Mouse (Mus musculus) brain, embryonic 18.5 days (tissue): Measurements from ENCODE around the gene Edil3.
"Not testable (repeated sequence)": the region's sequence is repeated elsewhere in the genome, so short reads cannot be mapped to it uniquely, and the experiment has no call there.

Experiments
- DNase-seq: peaks from one replicate; pipeline ENCODE4 v3.0.0-alpha.2; 2012; ENCODE audit warnings: low read depth, low spot score

The Edil3 gene

DNA sequence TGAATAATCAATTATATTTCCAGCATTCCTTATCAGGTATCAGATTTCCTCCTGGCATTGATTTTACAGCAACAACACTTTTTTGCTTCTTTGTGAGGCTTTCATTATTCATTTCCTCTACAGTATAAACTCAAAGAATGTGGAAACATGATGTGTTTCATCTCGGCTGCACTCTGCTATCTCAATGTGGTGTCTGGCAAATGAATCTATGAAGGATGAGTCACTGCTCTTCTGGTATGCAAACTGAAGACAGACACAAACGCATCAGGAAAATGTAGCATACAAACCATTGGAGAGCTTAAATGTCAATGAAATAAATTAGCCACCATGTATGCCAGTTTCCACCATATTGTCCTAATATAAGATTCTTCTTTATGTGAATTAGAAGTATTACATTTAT lies 117.3 kb downstream of the Edil3 start:
- no peak for DNase-seq

DNA sequence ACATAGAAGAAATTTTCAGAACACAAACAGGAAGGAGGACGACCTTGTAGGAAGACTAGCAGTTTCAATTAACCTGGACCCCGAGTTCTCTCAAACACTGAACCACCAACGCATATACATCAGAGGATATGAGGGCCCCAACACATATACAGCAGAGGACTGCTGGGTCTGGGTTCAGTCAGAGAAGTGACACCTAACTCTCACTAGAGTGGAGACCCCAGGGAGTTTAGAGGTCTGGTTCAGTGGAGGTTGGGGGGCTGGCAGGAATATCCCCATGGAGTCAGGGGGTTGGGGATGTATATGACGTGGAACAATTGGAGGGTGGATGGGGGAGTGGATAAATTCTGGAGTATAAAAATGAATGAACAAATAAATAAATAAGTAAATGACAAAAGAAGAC lies 151.1 kb downstream of the Edil3 start:
- DNase-seq: no peak

DNA sequence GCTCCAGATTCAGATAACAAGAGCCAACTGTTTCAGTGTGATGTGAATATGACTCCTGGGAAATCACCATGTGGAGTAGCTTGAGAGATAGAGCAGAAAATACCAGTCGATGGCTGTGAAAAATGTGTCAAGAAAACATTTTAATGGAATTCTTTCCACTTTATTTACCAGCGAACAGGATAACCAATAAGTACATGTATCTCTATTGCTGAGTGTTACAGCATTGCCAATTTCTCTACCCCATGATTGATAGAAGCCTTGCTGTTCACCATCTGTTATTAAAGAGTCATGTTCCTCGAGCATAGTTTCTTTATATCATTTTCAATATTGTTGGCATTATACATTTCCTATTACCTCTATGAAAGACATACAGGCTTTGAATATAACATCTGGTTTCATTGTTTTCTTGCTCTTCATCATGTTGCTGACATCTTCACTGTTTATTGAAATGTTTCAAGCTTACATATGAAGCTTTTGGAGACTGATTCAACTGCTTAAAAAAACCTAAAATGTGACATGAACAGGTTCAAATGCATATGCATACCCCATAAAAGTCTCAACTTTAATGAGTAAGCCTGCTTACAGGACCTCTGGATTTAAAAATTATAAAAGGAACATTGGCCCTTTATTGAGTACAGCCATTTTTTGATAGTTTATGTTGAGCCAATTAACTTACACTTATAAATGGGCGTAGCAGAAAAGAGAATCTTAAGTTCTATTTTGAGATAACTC lies 186.6 kb downstream of the Edil3 start:
- DNase-seq: no peak

DNA sequence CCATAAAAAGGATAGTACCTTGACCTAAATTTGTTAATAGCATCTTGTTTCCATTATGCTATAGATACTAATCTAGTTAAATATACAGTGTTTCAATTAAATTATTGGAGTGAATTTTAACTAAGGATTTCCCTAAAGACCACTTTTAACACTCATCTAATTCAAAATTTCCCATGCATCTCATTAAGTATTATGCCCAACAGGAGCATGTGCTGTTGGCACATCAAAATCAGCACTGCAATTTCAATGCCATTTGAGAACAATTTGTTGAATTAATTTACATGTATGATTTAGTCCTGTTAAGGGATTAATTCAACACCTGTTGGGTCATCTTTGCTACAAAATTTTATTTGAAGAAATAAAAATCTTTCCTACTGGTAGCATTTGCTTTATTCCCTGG lies 191.2 kb downstream of the Edil3 start:
- no peak for DNase-seq

DNA sequence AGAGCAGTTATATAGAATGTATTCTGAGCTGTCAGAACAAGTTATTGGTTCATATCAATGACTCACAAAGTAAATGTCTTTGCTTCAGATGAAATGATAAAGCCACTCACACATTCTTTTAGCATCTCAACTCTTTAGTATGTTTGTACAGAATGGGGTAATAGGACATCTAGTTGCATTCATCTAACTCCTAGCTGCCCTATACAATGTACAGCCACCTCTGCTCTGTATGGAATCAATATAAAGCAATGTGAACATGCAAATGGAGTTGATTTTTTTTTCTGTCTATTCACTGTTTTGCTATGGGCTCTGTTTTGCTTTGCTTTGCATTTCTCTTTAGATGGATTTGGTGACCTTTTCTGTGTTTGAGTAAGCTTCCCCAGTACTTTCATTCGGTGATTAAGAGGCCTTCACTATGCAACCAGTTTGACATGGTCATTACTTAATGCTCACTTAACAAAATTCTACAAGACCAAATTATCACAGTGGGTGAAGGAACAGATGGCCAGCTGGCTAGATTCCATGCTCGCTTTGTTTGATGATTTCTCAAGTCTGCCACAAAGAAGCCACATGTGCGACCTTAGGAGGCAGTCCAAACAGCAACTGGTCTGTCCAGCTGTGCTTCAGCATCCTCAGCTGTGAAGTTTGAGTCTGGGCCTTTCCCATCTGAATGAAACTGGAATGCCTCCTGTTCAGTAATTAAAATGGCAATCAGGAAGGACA lies 208.7 kb downstream of the Edil3 start:
- no peak for DNase-seq

DNA sequence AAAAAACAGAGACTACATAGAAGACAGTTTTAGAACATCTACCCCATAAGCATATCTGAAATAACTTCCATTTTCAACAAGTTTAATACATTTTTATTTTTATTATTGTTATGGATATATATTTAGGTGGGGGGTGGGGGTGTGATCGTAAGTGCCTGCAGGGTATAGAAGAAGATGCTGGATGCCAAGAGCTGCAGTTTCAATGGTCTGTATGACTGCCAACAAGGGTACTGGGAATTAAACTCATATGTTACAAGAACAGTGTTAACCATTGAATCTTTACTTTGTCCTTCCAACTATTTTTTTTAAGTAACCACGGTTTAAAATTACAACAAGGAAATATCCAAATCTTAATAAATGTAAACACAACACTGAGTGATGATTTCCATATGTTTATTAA lies 214.4 kb downstream of the Edil3 start:
- no peak for DNase-seq

DNA sequence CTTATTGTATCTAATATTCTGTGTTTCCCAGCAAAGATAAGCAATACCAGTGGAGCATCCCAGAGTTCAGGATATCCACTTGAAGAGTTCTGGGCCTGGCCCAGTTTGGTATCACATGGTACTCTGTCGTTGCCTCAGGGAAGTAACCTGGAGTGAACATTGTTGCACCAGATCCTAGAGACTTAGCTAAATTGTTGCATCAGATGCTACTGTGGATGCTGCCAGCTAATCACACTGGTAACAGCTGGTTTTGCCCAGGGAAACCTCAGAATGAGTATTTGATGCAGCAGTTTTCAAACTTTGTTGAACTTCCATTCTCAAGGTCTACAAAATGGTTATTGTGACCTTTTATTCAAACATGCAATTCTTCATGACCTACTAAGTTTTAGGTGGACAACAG lies 220.2 kb downstream of the Edil3 start:
- no peak for DNase-seq

DNA sequence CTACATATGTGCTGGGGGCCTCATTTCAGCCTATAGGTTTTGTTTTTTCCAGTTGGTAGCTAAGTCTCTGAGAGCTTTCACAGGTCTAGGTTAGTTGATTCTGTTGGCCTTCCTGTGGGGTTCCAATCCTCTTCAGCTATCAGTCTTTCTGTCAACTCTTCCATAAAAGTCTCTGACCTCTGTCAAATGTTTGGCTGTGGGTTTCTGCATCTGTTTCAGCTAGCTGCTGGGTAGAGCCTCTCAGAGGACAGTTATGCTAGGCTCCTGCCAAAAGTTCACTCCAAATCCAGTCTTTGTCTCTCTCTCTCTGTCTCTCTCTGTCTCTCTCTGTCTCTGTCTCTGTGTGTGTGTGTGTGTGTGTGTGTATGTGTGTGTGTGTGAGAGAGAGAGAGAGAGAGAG lies 248.9 kb downstream of the Edil3 start:
- DNase-seq: not testable (repeated sequence)

DNA sequence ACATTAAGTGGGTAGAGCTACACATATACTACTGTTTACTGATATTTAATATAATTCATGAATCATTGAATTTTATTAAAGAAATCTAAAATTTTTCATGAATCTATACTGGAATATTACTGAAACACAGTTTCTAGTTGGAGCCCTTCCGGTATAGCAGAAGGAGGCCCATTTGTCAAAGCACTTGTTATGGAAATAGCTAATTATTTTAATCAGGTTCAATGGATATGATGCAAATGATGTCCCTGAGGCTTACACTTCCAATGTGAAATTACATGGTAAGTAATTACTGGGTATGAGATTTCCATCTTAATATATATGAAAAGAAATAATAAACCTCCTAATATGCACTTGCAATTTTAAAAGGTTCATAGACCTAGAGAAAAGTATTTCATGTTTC lies 254.9 kb downstream of the Edil3 start:
- DNase-seq: no peak

DNA sequence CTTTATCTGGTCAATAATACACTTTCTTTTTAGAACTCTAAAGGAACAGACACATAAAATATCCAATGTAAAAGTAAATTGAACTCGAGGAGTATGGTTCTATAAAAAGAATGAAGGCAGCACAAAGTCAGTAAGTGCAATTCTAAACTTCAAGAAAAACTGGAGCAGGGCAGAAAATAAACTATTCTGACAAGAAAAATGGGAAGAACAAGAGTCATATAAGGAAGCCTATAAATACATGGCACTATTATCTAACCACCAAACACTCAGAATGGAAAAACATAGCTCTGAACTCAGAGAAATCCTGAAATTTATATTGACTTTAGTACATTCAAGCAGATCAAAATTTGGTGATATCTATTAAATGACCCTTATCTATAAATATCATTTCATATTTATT lies 284.6 kb downstream of the Edil3 start:
- no peak for DNase-seq

DNA sequence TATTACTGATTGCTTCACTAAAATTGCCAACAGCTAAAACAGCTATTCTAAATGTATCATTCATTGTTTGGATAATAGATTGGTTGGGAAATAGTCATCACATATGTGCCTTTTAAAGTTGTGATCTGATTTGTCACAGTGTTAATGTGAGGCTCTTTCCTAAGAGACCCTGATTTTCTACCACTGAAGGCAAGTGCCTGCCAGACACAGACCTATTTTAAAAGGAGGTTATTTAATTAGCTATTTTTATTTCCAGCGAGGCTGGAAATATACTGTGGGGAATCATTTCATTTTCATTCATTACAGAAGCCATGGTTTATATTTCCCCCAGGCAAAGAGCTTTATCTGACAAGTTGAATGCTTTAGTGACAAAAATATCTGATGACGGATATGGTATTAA lies 296.3 kb downstream of the Edil3 start:
- no peak for DNase-seq

DNA sequence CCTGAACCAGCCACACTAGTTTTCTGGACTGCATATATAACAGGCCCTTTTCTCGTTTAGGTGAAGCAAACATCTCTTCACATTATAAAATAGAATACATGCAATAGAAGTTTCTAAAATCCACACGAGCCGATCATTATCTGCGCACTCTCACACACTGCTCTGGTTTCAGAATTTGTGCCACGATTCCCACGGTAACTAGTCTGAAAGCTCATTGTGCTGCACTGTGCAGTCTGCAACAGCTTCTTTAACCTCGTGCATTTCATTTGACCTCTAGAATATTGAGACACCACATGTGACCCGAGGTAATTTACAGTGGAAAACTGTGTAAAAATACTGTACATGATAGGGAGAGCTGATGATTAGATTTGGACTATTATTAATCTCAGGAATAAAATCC lies 298.5 kb downstream of the Edil3 start:
- DNase-seq: no peak

DNA sequence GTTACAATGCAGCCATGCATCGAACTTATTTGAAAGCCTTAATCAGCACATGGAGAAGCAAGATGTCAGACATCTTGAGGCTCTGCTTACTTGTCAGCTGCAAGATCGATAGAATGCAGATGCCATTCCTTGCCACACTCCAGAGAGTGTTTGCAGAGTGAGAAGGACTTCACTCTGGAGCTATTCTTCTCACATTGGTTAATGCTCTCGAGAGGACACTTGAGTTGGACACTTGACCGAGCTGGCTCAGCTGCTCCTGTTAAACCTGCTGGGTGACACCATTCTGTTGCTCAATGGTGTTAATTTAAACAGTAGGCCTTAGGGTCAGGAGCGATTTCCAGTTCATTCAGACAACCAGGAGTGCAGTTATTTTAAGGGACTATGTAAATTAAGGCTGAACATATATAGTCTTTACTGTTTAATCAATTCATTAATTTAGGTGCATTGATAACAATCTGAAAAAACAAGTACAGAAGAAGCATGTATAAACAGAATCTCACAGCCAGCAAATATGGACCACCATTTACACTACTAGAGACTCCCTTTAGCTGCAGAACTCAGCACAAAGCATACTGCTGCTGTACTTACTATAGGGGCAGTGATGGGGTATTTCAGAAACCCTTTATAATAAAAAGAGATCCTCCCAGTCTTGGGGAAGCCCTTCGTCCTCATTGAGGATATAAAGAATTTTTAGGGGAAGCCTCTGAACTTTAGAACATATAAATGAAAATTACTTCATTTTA lies 301.4 kb downstream of the Edil3 start:
- no peak for DNase-seq

DNA sequence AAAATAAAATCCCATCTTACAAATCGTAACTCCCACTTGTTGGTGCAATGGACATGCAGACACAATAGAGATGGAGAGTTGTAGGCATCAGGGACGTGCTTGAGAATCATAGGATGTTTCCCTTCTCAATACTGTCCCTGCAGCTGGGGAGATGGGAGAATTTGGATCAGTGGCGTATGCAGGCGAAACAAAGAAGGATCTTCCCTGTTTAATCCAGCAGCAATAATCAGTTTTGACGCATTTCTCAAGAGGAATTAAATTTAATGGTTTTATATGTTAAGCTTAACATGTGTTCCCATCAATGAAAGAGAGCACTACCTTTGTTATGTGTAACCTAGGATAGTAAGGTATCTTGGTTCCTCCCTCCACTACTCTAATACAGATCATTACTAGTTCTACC lies 302.1 kb downstream of the Edil3 start:
- DNase-seq: no peak

DNA sequence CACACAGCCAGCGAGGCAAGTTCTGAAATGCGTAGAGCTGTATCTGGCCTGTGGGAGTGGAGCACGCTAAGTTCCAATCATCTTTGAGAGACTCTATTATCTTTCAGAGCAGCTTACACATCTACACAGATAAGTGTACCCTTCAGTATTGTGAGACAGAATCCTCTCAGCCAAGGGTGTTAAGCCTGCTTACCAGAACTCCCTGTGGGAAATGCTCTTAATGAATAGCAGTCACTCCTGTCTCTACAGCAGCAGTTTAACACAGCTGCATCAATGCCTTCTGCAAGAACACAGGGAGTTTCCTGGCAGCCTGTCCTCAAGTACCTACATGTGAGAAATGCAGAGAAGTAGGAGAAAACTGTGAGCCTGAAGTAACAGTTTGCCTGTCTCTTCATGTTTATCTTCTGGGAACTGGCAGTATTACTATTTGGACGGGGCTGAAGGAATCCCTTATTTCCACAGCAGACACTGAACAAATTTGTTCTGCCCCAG lies 324.8 kb downstream of the Edil3 start:
- DNase-seq: no peak

DNA sequence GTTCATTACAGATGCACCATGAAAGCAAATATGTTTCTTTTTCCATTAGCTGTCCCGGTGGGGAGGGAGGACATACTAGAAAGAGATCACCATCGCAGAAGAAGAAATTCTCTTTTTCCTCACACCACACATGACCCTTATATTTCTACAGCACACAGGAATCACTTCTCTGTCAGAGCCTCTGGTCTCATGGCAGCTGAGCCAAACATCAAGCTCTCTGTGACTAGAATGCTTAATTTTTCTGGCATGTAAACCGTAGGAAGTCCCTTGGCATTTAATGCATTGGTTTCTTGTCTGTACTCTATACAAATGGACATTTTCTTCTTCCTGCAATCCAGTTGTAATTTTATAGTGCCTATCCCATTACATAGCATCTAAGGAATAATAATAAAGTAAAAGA lies 330.6 kb downstream of the Edil3 start:
- DNase-seq: no peak

DNA sequence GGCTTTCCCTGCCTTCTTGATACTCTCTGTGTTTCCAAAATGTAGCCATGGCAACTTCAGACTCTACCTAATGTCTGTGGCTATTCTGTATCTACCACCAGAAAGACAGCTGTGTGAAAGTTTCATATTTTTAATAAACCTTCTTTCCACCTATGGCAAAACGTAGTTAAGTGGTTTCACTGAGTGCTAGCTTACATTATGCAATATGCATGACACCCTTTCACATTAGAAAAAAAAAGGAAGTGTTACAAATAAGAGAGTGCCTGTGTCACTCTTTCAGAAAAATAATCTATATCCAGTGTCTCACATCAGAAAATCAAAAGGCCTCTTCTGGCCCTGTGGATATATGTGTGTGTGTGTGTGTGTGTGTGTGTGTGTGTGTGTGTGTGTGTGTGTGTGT lies 346.7 kb downstream of the Edil3 start:
- DNase-seq: no peak

DNA sequence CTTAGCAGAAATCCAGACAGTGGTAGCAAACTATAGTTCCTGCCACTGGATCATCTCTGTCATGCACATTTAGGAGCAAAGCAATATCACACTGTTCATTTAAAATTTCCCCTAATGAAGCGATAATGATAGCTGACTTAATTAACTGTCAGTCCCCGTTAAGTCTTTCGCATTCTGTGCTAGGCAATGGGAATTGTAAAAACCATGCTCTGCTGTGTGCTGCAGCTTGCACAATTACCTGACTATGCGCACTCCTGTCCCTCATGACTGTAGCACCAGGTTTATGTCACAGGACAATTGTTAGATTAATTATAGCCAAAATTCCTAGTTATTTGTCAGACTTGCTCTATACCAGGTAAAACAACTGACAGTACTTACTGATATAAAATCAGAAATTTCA lies 348.8 kb downstream of the Edil3 start:
- DNase-seq: no peak

DNA sequence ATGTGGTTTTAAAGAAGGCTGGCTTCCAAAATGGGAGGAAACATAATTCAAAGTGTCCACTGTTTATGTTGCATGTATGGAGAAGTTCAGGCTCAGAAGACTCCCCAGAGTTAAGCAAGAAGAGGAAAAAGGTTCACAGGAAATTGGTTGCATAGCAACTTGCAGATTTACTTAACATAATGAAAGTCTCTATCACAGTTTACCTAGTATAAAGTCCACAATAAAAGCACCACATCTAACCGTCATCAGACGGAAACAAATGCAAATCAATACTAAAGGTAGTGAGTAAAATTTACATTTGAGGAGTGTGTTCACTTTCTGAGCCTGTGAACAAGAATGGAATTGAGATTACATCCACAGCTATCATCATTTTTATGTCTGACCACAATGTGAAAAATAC lies 353.9 kb downstream of the Edil3 start:
- DNase-seq: no peak

DNA sequence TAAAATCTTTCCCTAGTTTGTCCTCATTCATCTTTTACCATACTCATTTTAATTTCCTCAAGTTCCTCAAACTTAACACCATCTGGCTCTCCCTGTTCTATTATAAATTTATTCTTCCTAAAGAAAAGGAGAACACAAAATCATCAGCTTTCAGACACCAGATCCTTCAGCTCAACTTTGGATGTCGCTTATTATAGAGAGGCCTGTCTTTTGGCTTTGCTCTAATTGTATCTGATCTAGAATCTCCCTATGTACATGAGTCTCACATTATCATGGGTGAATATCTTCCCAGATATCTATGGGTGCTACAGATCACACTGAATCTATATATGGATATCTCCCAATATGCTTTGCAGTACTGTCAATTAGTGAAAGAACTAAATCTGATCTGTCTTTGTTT lies 367.8 kb downstream of the Edil3 start:
- no peak for DNase-seq

DNA sequence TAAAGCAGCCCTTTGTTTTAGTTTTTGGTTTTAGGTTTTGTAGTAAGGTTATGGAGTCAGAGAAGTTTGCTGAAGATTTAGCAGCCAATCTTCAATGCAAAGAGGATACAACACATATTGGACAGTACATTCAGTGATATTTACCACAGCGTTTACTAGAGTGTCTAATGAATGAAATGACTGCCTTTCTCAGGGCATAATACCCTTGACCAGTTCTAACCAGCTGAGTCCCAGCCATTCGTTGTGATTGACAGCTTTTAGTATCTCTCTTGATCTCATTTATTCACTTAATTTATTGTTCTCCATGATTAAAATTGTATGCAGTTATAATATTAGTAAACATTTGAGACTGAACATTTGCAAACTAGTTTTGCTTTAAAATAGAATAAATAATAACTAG lies 375.7 kb downstream of the Edil3 start:
- DNase-seq: no peak

DNA sequence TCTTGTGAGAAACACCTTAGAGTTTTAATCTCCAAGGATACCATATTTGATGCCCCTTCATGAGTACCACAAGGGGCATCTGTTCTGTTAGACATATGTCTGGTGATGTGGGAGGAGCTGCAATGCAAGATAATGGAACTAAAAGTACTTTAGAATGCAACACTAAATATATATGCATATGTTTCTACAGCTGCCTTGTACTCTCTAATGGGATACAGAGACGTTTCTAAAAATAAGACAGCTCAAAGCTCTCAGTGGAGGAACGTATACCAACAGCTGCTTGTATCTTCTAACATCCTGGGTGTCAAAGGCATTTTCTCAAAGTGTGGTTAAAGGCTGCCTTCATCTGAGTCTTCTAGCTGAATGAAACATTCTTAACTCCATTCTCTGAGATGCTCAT lies 378.0 kb downstream of the Edil3 start:
- DNase-seq: no peak

DNA sequence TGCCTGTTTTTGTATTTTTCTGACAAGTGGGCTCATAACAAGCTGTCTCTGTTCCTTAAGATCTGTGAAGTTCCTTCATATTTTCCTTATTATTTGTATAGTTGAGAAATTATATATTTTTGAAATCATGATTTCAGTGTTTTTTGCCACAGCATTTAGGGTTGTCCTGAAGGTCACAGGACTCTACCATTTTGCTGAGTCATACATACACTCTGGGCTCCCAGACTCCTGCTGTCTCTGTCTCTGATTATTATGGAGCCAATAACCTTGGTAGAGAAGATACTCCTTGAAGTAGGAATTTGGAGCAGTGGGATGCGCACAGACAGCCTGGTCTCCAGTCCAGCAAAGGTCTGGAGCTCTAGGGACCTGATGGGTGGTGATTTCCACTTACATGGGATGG lies 416.8 kb downstream of the Edil3 start:
- no peak for DNase-seq
